Mouse (Mus musculus) monocyte, adult 5-6 weeks (primary cell): ENCODE data around the gene Gpr146. TPM values are rescaled to one million over a fixed set of nuclear protein-coding genes. Genes with fewer than 3 reads are reported as not detected.

ENCODE experiments used
- ATAC-seq: fragments of 153-309, 156-312 bp; replicated peaks from 2 replicates; pipeline ENCODE4 v1.8.0; 2017; ENCODE audit warnings: mild to moderate bottlenecking; ENCODE audit not compliant: low TSS enrichment, insufficient number of reproducible peaks, severe bottlenecking, poor library complexity, low FRiP score
- total RNA-seq: library from RNA; stranded (forward); fragments of 200-1000, 200-491, 200-594 nt; gene quantifications from 3 replicates; pipeline ENCODE4 v1.2.3, GENCODE M21; 2017

Gene Gpr146
- total RNA-seq, 1 experiment from 2014 or later = 9.8 TPM

GRCm38 (mm10) chr5:139440926-139441725, 63.6 kb downstream of the Gpr146 start:
- ATAC-seq = no peak

GRCm38 (mm10) chr5:139441726-139442018, 64.2 kb downstream of the Gpr146 start:
- no peak for ATAC-seq

GRCm38 (mm10) chr5:139442428-139442827, 64.9 kb downstream of the Gpr146 start:
- no peak for ATAC-seq

- no peak for ATAC-seq
Observed at GRCm38 (mm10) chr5:139442962-139443361, 65.5 kb downstream of the Gpr146 start.

GRCm38 (mm10) chr5:139445258-139445657, 67.8 kb downstream of the Gpr146 start:
- no peak for ATAC-seq

Other genes starting within 250 kb of the Gpr146 start
- 17.1 TPM in 1 of 3 replicates, not detected in the others for gene Prkar1b, start 227.7 kb upstream of the Gpr146 start, total RNA-seq
- 5.8 to 11.9 TPM (median 6.1 TPM) in 3 replicates for gene Dnaaf5, start 227.5 kb upstream of the Gpr146 start, total RNA-seq
- 62.9 to 89.5 TPM (median 80.2 TPM) in 3 replicates for gene Sun1, start 177.1 kb upstream of the Gpr146 start, total RNA-seq
- 20.5 to 26.5 TPM (median 21.0 TPM) in 3 replicates for gene Get4, start 125.4 kb upstream of the Gpr146 start, total RNA-seq
- 67.3 to 90.2 TPM (median 72.6 TPM) in 3 replicates for gene Adap1, start 52.1 kb upstream of the Gpr146 start, total RNA-seq
- 9.5 to 46.4 TPM (median 15.2 TPM) in 3 replicates for gene Cox19, start 26.3 kb upstream of the Gpr146 start, total RNA-seq
- gene Cyp2w1, start 25.1 kb upstream of the Gpr146 start, total RNA-seq = not detected in 3 replicates
- 28.4 to 51.7 TPM (median 32.7 TPM) in 3 replicates for gene C130050O18Rik, start 27.6 kb downstream of the Gpr146 start, total RNA-seq
- gene Gper1, start 45.5 kb downstream of the Gpr146 start, total RNA-seq = 0.53 to 1.3 TPM in 2 of 3 replicates, not detected in the other
- gene 3110082I17Rik, start 82.8 kb downstream of the Gpr146 start, total RNA-seq = 16.2 to 45.2 TPM (median 35.8 TPM) in 3 replicates
- gene Zfand2a, start 106.9 kb downstream of the Gpr146 start, total RNA-seq = 19.3 to 53.0 TPM (median 49.3 TPM) in 3 replicates
- gene Uncx, start 165.8 kb downstream of the Gpr146 start, total RNA-seq = not detected in 3 replicates